Mouse (Mus musculus): ENCODE results near the gene Thra. TPM values are rescaled to one million over a fixed set of nuclear protein-coding genes. Genes with fewer than 3 reads are reported as not detected.

The Thra gene
- polyA plus RNA-seq, 1 experiment from 2014 or later = 32.0 TPM

Other genes with a start within 250 kb of the Thra start
- not detected in 2 replicates for gene Ikzf3, start 194.6 kb upstream of the Thra start, polyA plus RNA-seq (2014; fragmentation: Nextera tagmentation; extraction: Ambion mirVana)
- 0.16 TPM in 1 of 2 replicates, not detected in the other for gene Zpbp2, start 189.5 kb upstream of the Thra start, polyA plus RNA-seq (2014; fragmentation: Nextera tagmentation; extraction: Ambion mirVana)
- 11.1 and 14.5 TPM in 2 replicates for gene Ormdl3, start 153.3 kb upstream of the Thra start, polyA plus RNA-seq (2014; fragmentation: Nextera tagmentation; extraction: Ambion mirVana)
- not detected in 2 replicates for gene Lrrc3c, start 142.3 kb upstream of the Thra start, polyA plus RNA-seq (2014; fragmentation: Nextera tagmentation; extraction: Ambion mirVana)
- 0.64 and 1.5 TPM in 2 replicates for gene Gm12355, start 115.0 kb upstream of the Thra start, polyA plus RNA-seq (2014; fragmentation: Nextera tagmentation; extraction: Ambion mirVana)
- gene Gsdma3, start 114.3 kb upstream of the Thra start, polyA plus RNA-seq (2014; fragmentation: Nextera tagmentation; extraction: Ambion mirVana) = not detected in 2 replicates
- gene Gsdma2, start 93.9 kb upstream of the Thra start, polyA plus RNA-seq (2014; fragmentation: Nextera tagmentation; extraction: Ambion mirVana) = 0.17 TPM in 1 of 2 replicates, not detected in the other
- gene Gsdma, start 76.3 kb upstream of the Thra start, polyA plus RNA-seq (2014; fragmentation: Nextera tagmentation; extraction: Ambion mirVana) = not detected in 2 replicates
- 172 TPM in 2 replicates for gene Psmd3, start 58.1 kb upstream of the Thra start, polyA plus RNA-seq (2014; fragmentation: Nextera tagmentation; extraction: Ambion mirVana)
- not detected in 2 replicates for gene Csf3, start 39.4 kb upstream of the Thra start, polyA plus RNA-seq (2014; fragmentation: Nextera tagmentation; extraction: Ambion mirVana)
- 67.6 and 74.5 TPM in 2 replicates for gene Med24, start 11.2 kb upstream of the Thra start, polyA plus RNA-seq (2014; fragmentation: Nextera tagmentation; extraction: Ambion mirVana)
- gene Nr1d1, start 34.7 kb downstream of the Thra start, polyA plus RNA-seq (2014; fragmentation: Nextera tagmentation; extraction: Ambion mirVana) = 1.5 and 1.9 TPM in 2 replicates
- 24.1 and 24.2 TPM in 2 replicates for gene Msl1, start 54.9 kb downstream of the Thra start, polyA plus RNA-seq (2014; fragmentation: Nextera tagmentation; extraction: Ambion mirVana)
- 55.4 and 59.4 TPM in 2 replicates for gene Casc3, start 64.3 kb downstream of the Thra start, polyA plus RNA-seq (2014; fragmentation: Nextera tagmentation; extraction: Ambion mirVana)
- gene Rapgefl1, start 96.1 kb downstream of the Thra start, polyA plus RNA-seq (2014; fragmentation: Nextera tagmentation; extraction: Ambion mirVana) = 2.3 and 2.8 TPM in 2 replicates
- gene Wipf2, start 123.0 kb downstream of the Thra start, polyA plus RNA-seq (2014; fragmentation: Nextera tagmentation; extraction: Ambion mirVana) = 4.7 and 5.6 TPM in 2 replicates
- gene Cdc6, start 167.2 kb downstream of the Thra start, polyA plus RNA-seq (2014; fragmentation: Nextera tagmentation; extraction: Ambion mirVana) = 41.6 and 44.4 TPM in 2 replicates
- gene Rara, start 187.2 kb downstream of the Thra start, polyA plus RNA-seq (2014; fragmentation: Nextera tagmentation; extraction: Ambion mirVana) = 73.2 and 75.1 TPM in 2 replicates
- gene Gjd3, start 242.4 kb downstream of the Thra start, polyA plus RNA-seq (2014; fragmentation: Nextera tagmentation; extraction: Ambion mirVana) = 0.57 TPM in 1 of 2 replicates, not detected in the other